Mouse (Mus musculus): Measurements from ENCODE around the gene Clec2l.

DNA sequence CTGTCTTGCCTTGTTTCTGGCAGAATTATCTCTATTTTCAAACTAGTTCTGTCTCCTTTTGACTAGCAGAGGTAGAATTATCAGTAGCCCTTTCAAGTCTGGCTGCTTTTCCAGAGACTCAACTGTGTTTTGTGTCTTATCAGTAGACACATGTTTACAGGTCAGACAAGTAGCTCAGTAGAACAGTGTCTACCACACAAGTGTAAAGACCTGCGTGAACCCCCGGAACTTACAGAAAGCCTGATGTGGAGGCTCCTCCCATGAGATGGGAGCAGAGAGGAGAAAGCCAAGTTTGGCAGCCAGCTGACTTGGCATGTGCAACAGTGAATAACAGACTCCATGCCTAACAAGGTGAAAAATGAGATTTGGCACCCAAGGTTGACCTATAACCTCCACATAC is 39.4 kb upstream of the Clec2l start:
- TF ChIP-seq CTCF (IDR thresholded peaks at IDR 0.05) (no peak), EP300 (IDR thresholded peaks at IDR 0.05; ENCODE audit: insufficient read depth, low read depth, low read length) (no peak)
